Mouse (Mus musculus) hematopoietic stem cell, adult 5-6 weeks (primary cell): ENCODE measurements around the gene C130032M10Rik. TPM values are rescaled to one million over a fixed set of nuclear protein-coding genes. Genes with fewer than 3 reads are reported as not detected.
A peak's percentile ranks its signal among the peaks of the same experiment; 100 is the strongest.

Experiments
- ATAC-seq, 2 experiments: fragments of 125-278 bp in 1 of 2; replicated peaks in 1 of 2; 2 replicates each; pipeline ENCODE4 v1.8.0; 2016 to 2017; ENCODE audit warnings: inconsistent platforms in 2 of 2, mild to moderate bottlenecking in 2 of 2, moderate number of reproducible peaks in 2 of 2, low read depth in 1 of 2, moderate TSS enrichment in 1 of 2; ENCODE audit not compliant: low FRiP score in 2 of 2, poor library complexity in 2 of 2, severe bottlenecking in 2 of 2, insufficient read depth in 1 of 2, low TSS enrichment in 1 of 2
- total RNA-seq: library from RNA; stranded (forward); fragments of 172-1452, 232-1000 nt; gene quantifications from 2 replicates; pipeline ENCODE4 v1.2.3, GENCODE M21; 2017

C130032M10Rik gene
- not detected in 2 replicates for total RNA-seq

DNA sequence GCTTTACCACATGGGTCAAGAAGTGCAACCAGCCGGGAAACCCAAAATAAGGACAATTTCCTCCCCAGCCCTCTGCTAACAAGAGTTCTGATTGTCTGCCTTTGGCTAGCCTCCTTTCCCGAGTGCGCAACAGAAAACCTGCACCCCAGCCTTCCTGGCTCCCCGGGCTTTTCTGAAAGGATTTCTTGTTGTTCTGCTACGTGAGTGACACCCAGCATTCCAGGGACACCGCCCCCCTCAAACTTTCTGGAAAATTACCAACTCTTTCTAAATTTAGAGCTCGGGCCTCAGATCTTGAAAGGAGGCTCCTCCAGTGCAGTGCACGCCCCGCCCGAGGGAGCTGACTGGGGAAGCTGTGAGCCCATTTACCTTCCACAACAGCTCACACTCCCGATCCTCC is at the start of gene C130032M10Rik:
Gene C130032M10Rik, plus strand, starts transcription at position 334 of the 400 bp plus-strand sequence.
- no peak for ATAC-seq

GRCm38 (mm10) chr9:114466871-114467270 is 48.6 kb upstream of the C130032M10Rik start:
- no peak for ATAC-seq

DNA sequence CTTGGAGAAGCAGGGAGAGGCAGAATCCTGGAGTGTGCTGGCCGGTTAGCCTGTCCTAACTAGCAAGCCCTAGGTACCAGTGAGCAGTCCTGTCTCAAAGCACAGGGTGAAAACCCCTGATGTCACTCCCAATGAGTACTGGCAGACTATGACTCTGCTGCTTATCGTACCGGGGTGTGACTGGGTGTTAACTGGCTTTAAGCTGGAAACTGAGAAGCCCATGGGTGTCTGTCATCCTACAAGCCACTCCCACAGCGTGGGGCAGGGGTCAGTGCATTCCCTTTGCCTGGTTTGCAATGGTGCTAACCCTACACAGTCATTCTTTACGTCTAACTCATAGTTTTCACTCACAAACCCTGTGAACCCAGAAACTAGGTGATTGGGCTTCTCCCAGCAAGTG is 47.3 kb upstream of the C130032M10Rik start:
- no peak for ATAC-seq

DNA sequence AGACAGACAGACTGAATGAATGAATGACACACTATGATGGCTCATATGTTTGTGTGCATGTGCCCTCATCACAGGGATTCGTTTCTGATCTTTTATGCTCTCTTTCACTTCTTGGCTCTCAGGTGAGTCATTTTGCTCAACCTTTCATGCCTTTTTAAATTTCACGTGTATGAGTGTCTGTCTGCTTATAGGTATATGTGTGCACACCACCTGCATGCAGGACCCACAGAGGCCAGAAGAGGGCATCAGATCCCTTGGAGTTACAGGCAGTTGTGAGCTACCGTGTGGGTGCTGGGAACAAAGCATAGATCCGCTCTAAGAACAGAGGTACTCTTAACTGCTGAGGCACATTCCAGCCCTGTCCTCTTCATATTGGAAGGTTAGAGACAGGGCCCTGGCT is 46.8 kb upstream of the C130032M10Rik start:
- ATAC-seq, result no peak

DNA sequence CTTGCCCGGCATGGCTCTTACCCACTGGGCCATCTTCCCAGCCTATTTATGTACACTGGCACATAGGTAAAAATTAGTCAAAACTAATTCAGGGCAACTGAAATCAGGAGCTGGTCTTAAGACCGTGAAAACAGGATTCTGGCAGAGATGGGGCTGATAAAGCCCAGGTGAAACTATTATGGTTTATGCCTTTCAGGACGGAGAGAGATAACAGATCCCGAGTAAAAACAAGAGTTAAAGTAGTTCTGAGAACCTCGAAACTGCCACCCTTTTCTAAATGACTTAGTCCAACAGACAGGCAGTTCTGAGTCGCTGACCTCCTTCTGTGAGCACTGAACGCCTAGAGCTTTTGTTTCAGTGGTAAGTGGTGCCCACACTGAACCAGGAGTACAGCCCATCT is 43.6 kb upstream of the C130032M10Rik start:
- no peak for ATAC-seq

- ATAC-seq, result no peak
Observed at GRCm38 (mm10) chr9:114477019-114477418, 38.5 kb upstream of the C130032M10Rik start.

GRCm38 (mm10) chr9:114480940-114481339 is 34.6 kb upstream of the C130032M10Rik start:
- ATAC-seq, result no peak

GRCm38 (mm10) chr9:114484771-114485170 is 30.7 kb upstream of the C130032M10Rik start:
- ATAC-seq, result no peak

- ATAC-seq, result no peak
Observed at GRCm38 (mm10) chr9:114486808-114487207, 28.7 kb upstream of the C130032M10Rik start.

GRCm38 (mm10) chr9:114487481-114488258 is 27.8 kb upstream of the C130032M10Rik start:
- no peak for ATAC-seq

GRCm38 (mm10) chr9:114496469-114496868 is 19.0 kb upstream of the C130032M10Rik start:
- ATAC-seq, result no peak

DNA sequence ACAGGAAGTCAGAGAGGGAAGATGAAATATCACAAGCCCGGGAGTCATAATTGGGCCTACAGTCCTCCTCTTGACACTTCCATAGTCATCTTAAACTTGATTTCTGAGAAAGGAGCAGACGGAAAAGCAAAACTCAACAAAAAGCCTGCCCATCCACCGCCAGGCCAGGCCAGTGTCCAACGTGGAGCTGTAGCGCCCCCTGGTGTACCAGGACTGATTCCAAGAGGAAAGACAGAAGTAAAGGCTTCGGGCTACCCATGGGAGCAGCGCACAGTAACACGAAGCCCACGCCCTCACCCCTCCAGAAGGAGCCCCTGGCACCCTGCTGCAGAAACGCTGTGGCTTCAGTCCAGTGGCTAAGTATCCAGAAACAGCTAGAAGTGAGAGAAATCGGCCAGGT is 17.3 kb upstream of the C130032M10Rik start:
- peak; percentile 69 to 73 for ATAC-seq

GRCm38 (mm10) chr9:114499783-114500515 is 15.5 kb upstream of the C130032M10Rik start:
- peak; percentile 47 to 63; a peak in 1 of 4 replicates for ATAC-seq

DNA sequence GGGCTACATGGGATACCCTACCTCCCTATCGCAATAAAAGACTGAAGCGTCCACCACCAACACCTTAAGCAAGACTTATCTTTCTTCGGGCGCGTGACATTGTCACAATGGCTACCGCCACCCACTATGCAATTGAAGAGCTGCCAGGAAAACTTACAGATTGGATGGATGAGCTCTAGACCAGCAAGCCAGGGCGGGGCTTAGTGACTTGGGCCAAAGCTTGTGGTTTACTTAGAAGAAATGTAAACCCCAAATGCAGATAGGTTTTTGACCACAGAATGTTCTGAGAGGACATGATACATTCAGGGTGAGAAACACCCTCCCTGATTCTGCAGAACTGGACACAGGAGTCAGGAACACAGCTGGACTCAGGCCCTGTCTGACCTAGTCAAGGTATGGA is 14.4 kb upstream of the C130032M10Rik start:
- ATAC-seq, result no peak

- ATAC-seq, result no peak
Observed at GRCm38 (mm10) chr9:114501913-114502312, 13.6 kb upstream of the C130032M10Rik start.

DNA sequence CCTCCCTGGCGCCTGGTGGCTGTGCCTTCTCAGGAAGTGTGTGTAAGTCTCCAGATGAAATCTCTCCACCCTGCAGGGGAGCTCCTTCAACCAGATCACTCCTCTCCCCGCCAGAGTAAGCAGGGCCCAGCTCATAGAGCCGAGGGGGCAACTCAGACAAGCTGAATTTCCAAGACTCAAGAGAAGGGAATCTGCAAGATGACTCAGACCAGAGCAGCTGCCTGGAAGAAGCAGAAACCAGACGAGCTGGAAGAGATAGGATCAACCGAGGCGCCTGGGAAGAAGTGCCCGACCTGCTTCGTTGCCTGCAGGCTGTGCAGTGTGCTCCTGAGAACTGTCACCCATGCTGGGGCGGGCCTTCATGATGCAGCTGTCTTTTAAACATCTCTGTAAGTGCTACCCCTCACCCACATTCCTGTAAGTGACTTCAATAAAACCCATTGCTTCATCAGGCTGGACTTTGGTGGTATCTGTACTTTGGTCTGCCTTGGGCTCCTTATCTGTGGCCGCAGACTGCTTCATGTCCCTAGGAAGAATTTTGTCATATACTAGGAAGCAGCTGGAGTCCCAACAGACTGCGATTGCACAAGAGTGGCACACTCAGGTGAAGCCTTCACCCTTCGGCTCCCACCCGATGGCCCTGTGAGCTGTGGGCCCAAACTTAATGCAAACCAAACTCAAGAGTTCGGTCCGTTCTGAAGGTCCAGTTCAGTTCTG is 12.6 kb upstream of the C130032M10Rik start:
- ATAC-seq, result no peak

DNA sequence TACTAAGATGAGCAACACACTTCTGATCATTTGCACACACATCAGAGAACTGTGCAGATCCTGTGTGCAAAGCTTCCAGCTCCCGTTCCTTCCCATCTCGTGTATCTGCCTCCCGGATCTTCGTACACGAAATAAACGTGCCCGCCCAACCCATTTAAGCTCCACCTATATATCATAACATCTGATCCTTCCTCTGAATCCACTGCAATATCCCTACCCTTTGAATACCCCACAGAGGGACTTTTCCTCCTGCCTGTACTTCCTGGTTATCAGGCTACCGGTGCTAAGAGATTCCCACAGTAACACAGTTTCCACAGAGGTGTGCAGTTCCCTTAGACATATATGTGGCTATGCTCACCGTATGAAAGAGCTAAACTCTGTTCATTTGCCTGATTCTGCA is 10.7 kb upstream of the C130032M10Rik start, which contains the start of gene Ccr4:
Gene Ccr4, minus strand, starts transcription at position 101 of the 400 bp plus-strand sequence.
- ATAC-seq, result no peak

DNA sequence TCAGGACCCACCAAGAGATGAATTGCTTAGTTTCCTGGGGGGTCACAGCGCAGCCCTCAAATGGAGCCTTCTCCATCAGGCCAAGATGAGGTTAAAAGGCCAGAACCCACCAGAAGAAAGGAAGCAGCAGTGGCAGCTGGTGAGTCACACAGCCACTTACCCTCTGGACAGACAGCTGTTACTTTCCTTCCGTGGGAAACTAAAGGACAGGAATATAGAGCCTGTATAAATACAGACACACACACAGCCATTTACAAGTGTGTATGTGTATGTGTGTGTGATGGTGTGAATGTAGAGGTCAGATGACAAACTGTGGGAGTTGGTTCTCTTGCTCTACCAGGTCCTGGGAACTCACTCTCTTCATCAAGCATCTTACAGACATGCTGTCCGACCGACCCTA is 8.9 kb upstream of the C130032M10Rik start:
- ATAC-seq, result no peak
